In genomic region chr5:138788481-138789211, GRCm38 (mm10) we compare ENCODE assay signal across 14 mouse cellular contexts. TPM values are rescaled to one million over a fixed set of nuclear protein-coding genes. Genes with fewer than 3 reads are reported as not detected.
DNase-seq lines count a peak whose midpoint lies in the region; ATAC-seq lines count a peak whose summit lies in the region.
"Had no signal": no experiment of that assay in that cellular context is flagged by ENCODE, and none has a peak within 500 bp of the region (broad histone marks: within the 10 kb centered on the region; RNA-seq: fewer than 3 reads in every experiment).

No protein-coding gene starts in this region.

- no peak overlapping the region for H3K4me2 ChIP-seq in hindbrain, embryonic 16.5 days (ENCODE audit: low read length)
- H3K4me2 ChIP-seq in forebrain, embryonic 12.5 days, result no peak overlapping the region
- H3K4me2 ChIP-seq: intestine, embryonic 15.5 days had no signal

- 0 out of 2 replicates have a peak overlapping the region, but pooled peaks have one; percentile 5 for H3K27ac ChIP-seq in hindbrain, embryonic 16.5 days (ENCODE audit: low read depth, low read length)
- H3K27ac ChIP-seq in hindbrain, embryonic 10.5 days, result no peak overlapping the region
- H3K27ac ChIP-seq in forebrain, embryonic 12.5 days, result no peak overlapping the region
- H3K27ac ChIP-seq: intestine, embryonic 15.5 days; liver, embryonic 14.5 days had no signal

- H3K36me3 ChIP-seq in hindbrain, embryonic 16.5 days (ENCODE audit: control insufficient read depth, insufficient read depth, low read length), result peaks cover 8% of the 10 kb centered on the region
- H3K36me3 ChIP-seq in hindbrain, embryonic 10.5 days, result peaks cover 35% of the 10 kb centered on the region
- peaks cover 7% of the 10 kb centered on the region for H3K36me3 ChIP-seq in forebrain, embryonic 12.5 days (replicated peaks)
- H3K36me3 ChIP-seq: intestine, embryonic 15.5 days had no signal

- H3K27me3 ChIP-seq in hindbrain, embryonic 16.5 days (replicated peaks; ENCODE audit: control insufficient read depth, insufficient read depth, low read length), result no peaks in the 10 kb centered on the region
- no peaks in the 10 kb centered on the region for H3K27me3 ChIP-seq in hindbrain, embryonic 10.5 days (ENCODE audit: insufficient read depth, poor library complexity, severe bottlenecking)
- H3K27me3 ChIP-seq in forebrain, embryonic 12.5 days, result no peaks in the 10 kb centered on the region
- H3K27me3 ChIP-seq: intestine, embryonic 15.5 days had no signal

- H3K9ac ChIP-seq in hindbrain, embryonic 16.5 days (ENCODE audit: low read depth, low read length), result no peak overlapping the region
- H3K9ac ChIP-seq in forebrain, embryonic 12.5 days, result no peak overlapping the region
- H3K9ac ChIP-seq: intestine, embryonic 15.5 days; liver, embryonic 14.5 days had no signal

- H3K4me3 ChIP-seq in hindbrain, embryonic 16.5 days (ENCODE audit: low read length), result no peak overlapping the region
- H3K4me3 ChIP-seq in hindbrain, embryonic 10.5 days, result no peak overlapping the region
- no peak overlapping the region for H3K4me3 ChIP-seq in forebrain, embryonic 12.5 days (replicated peaks)
- H3K4me3 ChIP-seq: intestine, embryonic 15.5 days had no signal

- WGBS in hindbrain, embryonic 16.5 days, result 41% methylated on average over 11 of the region's 11 CpGs
- 52% methylated on average over 11 of the region's 11 CpGs for WGBS in hindbrain, embryonic 10.5 days
- 55% methylated on average over 11 of the region's 11 CpGs for WGBS in forebrain, embryonic 12.5 days

- peak; percentile 68 for ATAC-seq in hindbrain, embryonic 16.5 days
- ATAC-seq in forebrain, embryonic 12.5 days (ENCODE audit: low FRiP score), result no peak
- ATAC-seq: intestine, embryonic 15.5 days had no signal

- DNase-seq in hindbrain, embryonic 10.5 days (ENCODE audit: low spot score), result no peak
- DNase-seq in ovary, postnatal 36 days (ENCODE audit: low spot score), result peak; percentile 35
- DNase-seq in ovary, postnatal 14 days (ENCODE audit: low spot score), result no peak
- DNase-seq in kidney, adult 8-10 months, result peak; percentile 85 to 90
- DNase-seq in kidney, postnatal 4 days, result peak; percentile 58 to 75
- DNase-seq in natural killer cell, adult 2 months (ENCODE audit: low spot score in 2 of 2), result no peak
- DNase-seq: cerebellum, adult 8-10 months; thymus, postnatal 14 days had no signal

- no peaks in the 10 kb centered on the region for H3K9me3 ChIP-seq in hindbrain, embryonic 16.5 days (ENCODE audit: control insufficient read depth, low read length)
- no peaks in the 10 kb centered on the region for H3K9me3 ChIP-seq in hindbrain, embryonic 10.5 days
- H3K9me3 ChIP-seq in forebrain, embryonic 12.5 days, result no peaks in the 10 kb centered on the region
- H3K9me3 ChIP-seq: intestine, embryonic 15.5 days had no signal

- H3K4me1 ChIP-seq in hindbrain, embryonic 16.5 days (ENCODE audit: control insufficient read depth, insufficient read depth, low read depth, low read length), result peaks cover 7% of the 10 kb centered on the region
- H3K4me1 ChIP-seq in hindbrain, embryonic 10.5 days (replicated peaks), result peaks cover 16% of the 10 kb centered on the region
- peaks cover 6% of the 10 kb centered on the region; the same call in 1 of the 2 replicates for H3K4me1 ChIP-seq in forebrain, embryonic 12.5 days
- H3K4me1 ChIP-seq: intestine, embryonic 15.5 days had no signal

RNA-seq across cellular contexts. Expression of gene Gm5294, which starts 31.2 kb away (rescaled TPM):
- 0.60 and 0.93 TPM in 2 replicates for polyA plus RNA-seq in hindbrain, embryonic 16.5 days (2015; fragmentation: Nextera tagmentation; extraction: Ambion mirVana)
- not detected in 2 replicates for polyA plus RNA-seq in hindbrain, embryonic 10.5 days (2016; fragmentation: Nextera tagmentation; extraction: Ambion mirVana)
- polyA plus RNA-seq in forebrain, embryonic 12.5 days (2016; fragmentation: Nextera tagmentation; extraction: Ambion mirVana), result not detected in 2 replicates
- polyA plus RNA-seq: heart, embryonic 14.5 days; intestine, embryonic 15.5 days; liver, embryonic 14.5 days; spleen, adult 2 months had no signal

RNA-seq across cellular contexts. Expression of gene Fam20c, which starts 34.3 kb away (rescaled TPM):
- polyA plus RNA-seq in hindbrain, embryonic 16.5 days (2015; fragmentation: Nextera tagmentation; extraction: Ambion mirVana), result 44.0 and 48.9 TPM in 2 replicates
- 10.9 and 24.0 TPM in 2 replicates for polyA plus RNA-seq in hindbrain, embryonic 10.5 days (2016; fragmentation: Nextera tagmentation; extraction: Ambion mirVana)
- 21.6 and 23.3 TPM in 2 replicates for polyA plus RNA-seq in forebrain, embryonic 12.5 days (2016; fragmentation: Nextera tagmentation; extraction: Ambion mirVana)

Comparison
In these comparisons a context has a peak if more than half of its experiments do, and no peak if none do; other contexts are left out.
1. DNase-seq: peak in ovary, postnatal 36 days (single experiment), kidney, adult 8-10 months (2 of 2) and kidney, postnatal 4 days (2 of 2); none in hindbrain, embryonic 10.5 days (single experiment), ovary, postnatal 14 days (single experiment) and natural killer cell, adult 2 months (0 of 2).